Mouse (Mus musculus) E14TG2a.4 (cell line): Measurements from ENCODE around the gene Pigv.

Experiments used
- CTCF ChIP-seq: conservative IDR thresholded peaks from 2 replicates; pipeline ENCODE4 v1.5.1; 2014; ENCODE audit warnings: low read length
- NANOG ChIP-seq: IDR thresholded peaks from 2 replicates; pipeline ENCODE4 v1.6.1; 2014; ENCODE audit warnings: borderline replicate concordance, low read length, mixed read lengths
- POU5F1 ChIP-seq: IDR thresholded peaks from 2 replicates; pipeline ENCODE4 v1.6.1; 2014; ENCODE audit warnings: low read length, borderline replicate concordance

DNA sequence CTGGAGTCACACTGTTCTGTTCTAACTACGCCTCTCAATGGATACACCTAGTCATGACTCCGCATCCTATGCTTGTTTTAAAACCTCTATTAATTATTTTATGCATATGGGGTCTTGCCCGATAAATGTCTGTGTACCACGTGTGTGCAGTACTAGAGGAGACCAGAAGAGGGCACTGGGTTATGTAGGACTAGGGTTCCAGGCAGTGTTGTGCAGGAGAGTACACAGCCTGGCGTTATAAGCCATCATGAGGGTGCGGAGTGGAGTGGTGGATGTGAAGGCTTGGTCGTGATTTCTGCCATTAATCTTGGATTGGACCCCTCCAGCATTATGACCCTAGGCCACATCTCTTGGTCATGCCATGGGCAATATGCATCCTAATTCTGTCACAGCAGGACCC is 60.0 kb downstream of the Pigv start:
- peak; percentile 55 for TF ChIP-seq CTCF
- no peak for TF ChIP-seq POU5F1
- TF ChIP-seq NANOG, result no peak
